Mouse (Mus musculus) limb, embryonic 14.5 days (tissue): ENCODE results near the gene Gpr142. TPM values are rescaled to one million over a fixed set of nuclear protein-coding genes. Genes with fewer than 3 reads are reported as not detected.

Source experiments
- ATAC-seq: fragments of 200-750 bp; cut with Nextera tagmentation; 2 replicates; pipeline ENCODE4 v1.8.0; 2017; ENCODE audit warnings: low read depth, moderate number of reproducible peaks, moderate TSS enrichment; ENCODE audit not compliant: low FRiP score
- DNase-seq: peaks from one replicate; pipeline ENCODE4 v3.0.0-alpha.2; 2015; ENCODE audit warnings: low spot score
- H3K27ac ChIP-seq: fragments of 300-500 bp; sonication (generic); replicated peaks from 2 replicates; pipeline ENCODE4 v1.5.1; 2014; ENCODE audit warnings: low read depth, mild to moderate bottlenecking, low read length, moderate library complexity, mixed read lengths
- H3K27me3 ChIP-seq: fragments of 300-500 bp; sonication (generic); 2 replicates; pipeline ENCODE4 v1.6.1; 2014; ENCODE audit warnings: low read length, mixed read lengths; ENCODE audit not compliant: control insufficient read depth, insufficient read depth
- H3K36me3 ChIP-seq: fragments of 300-500 bp; sonication (generic); 2 replicates; pipeline ENCODE4 v1.6.1; 2014; ENCODE audit warnings: mild to moderate bottlenecking, low read length, moderate library complexity, mixed read lengths; ENCODE audit not compliant: control insufficient read depth, insufficient read depth
- H3K4me1 ChIP-seq: fragments of 300-500 bp; sonication (generic); 2 replicates; pipeline ENCODE4 v1.6.1; 2014; ENCODE audit warnings: antibody characterized with exemption, low read length, mixed read lengths; ENCODE audit not compliant: control insufficient read depth, insufficient read depth
- H3K4me2 ChIP-seq: fragments of 300-500 bp; sonication (generic); replicated peaks from 2 replicates; pipeline ENCODE4 v1.6.1; 2014; ENCODE audit warnings: low read depth, mild to moderate bottlenecking, low read length, moderate library complexity; ENCODE audit not compliant: severe bottlenecking
- H3K4me3 ChIP-seq: fragments of 300-500 bp; sonication (generic); replicated peaks from 2 replicates; pipeline ENCODE4 v1.5.1; 2014; ENCODE audit warnings: low read length
- H3K9ac ChIP-seq: fragments of 300-500 bp; sonication (generic); 2 replicates; pipeline ENCODE4 v1.6.1; 2014; ENCODE audit warnings: mild to moderate bottlenecking, low read depth, low read length, moderate library complexity; ENCODE audit not compliant: severe bottlenecking
- H3K9me3 ChIP-seq: fragments of 300-500 bp; sonication (generic); 2 replicates; pipeline ENCODE4 v1.6.1; 2016; ENCODE audit warnings: low read length; ENCODE audit not compliant: control insufficient read depth
- POLR2A ChIP-seq: fragments of 200-500 bp; IDR thresholded peaks from 2 replicates; pipeline ENCODE4 v1.8.0; 2012; ENCODE audit warnings: inconsistent platforms, mild to moderate bottlenecking, moderate library complexity, borderline replicate concordance; ENCODE audit not compliant: insufficient read depth, insufficient read length; ENCODE audit errors: extremely low read depth
- WGBS: fragments of 180-500 bp; shearing (Covaris S2); extraction: QIAGEN DNeasy Blood & Tissue Kit; methylation state at CpG from one replicate; pipeline ENCODE4 v1.1.7; 2014; 5-methylcytosine and 5-hydroxymethylcytosine counted together
- polyA plus RNA-seq, 2 experiments: library from polyadenylated mRNA; depleted of rRNA in 1 of 2; stranded (reverse) in 1 of 2; unstranded in 1 of 2; fragments of >200 nt; fragmentation: Nextera tagmentation in 1 of 2; extraction: Ambion mirVana in 1 of 2; gene quantifications; 2 replicates each; pipeline versions ENCODE4 v1.2.1 to v1.2.3; 2012 to 2014

Gene Gpr142
- polyA plus RNA-seq, 2 experiments = not detected

- Histone ChIP-seq H3K9ac (peak overlapping the region; percentile 87), H3K36me3 (no peaks in the 10 kb centered on the region), H3K9me3 (no peaks in the 10 kb centered on the region), H3K4me2 (peak overlapping the region; percentile 99), H3K4me3 (peak overlapping the region; percentile 81), H3K4me1 (peaks cover 18% of the 10 kb centered on the region), H3K27me3 (no peaks in the 10 kb centered on the region), H3K27ac (peak overlapping the region; percentile 96)
- 14% methylated on average over 7 of the region's 7 CpGs for WGBS
- no peak for TF ChIP-seq POLR2A
- no peak for DNase-seq
- ATAC-seq = no peak
These were observed 54.6 kb downstream of the Gpr142 start for GRCm38 (mm10) chr11:114853174-114853838.

GRCm38 (mm10) chr11:114854581-114854980, 55.9 kb downstream of the Gpr142 start:
- 80% methylated on average over 6 of the region's 6 CpGs for WGBS
- TF ChIP-seq POLR2A = no peak

GRCm38 (mm10) chr11:114856125-114856524, 57.4 kb downstream of the Gpr142 start:
- ATAC-seq (no peak), DNase-seq (no peak)
- TF ChIP-seq POLR2A = no peak
- Histone ChIP-seq H3K9me3 (no peaks in the 10 kb centered on the region), H3K4me1 (peaks cover 8% of the 10 kb centered on the region; the same call in 1 of the 2 replicates), H3K4me2 (no peak overlapping the region), H3K9ac (no peak overlapping the region), H3K27ac (no peak overlapping the region), H3K4me3 (no peak overlapping the region), H3K27me3 (no peaks in the 10 kb centered on the region), H3K36me3 (0 out of 2 replicates have a peak, but pooled peaks cover 2% of the 10 kb centered on the region)
- 93% methylated on average over 5 of the region's 5 CpGs for WGBS

More at GRCm38 (mm10) chr11:114854581-114854980, 55.9 kb downstream of the Gpr142 start:
- ATAC-seq (no peak), DNase-seq (no peak)
- H3K9me3 ChIP-seq = no peaks in the 10 kb centered on the region
- peaks cover 15% of the 10 kb centered on the region for H3K4me1 ChIP-seq
- H3K9ac ChIP-seq = no peak overlapping the region
- H3K27ac ChIP-seq = no peak overlapping the region
- H3K4me2 ChIP-seq = no peak overlapping the region
- H3K36me3 ChIP-seq = no peaks in the 10 kb centered on the region
- H3K4me3 ChIP-seq = no peak overlapping the region
- no peaks in the 10 kb centered on the region for H3K27me3 ChIP-seq

Other genes with a start within 250 kb of the Gpr142 start
- 1,565 and 2,419 TPM in 2 replicates for gene Rpl38, start 130.4 kb upstream of the Gpr142 start, polyA plus RNA-seq (2012; rRNA removed)
- 1,011 and 1,139 TPM in 2 replicates for gene Rpl38, start 130.4 kb upstream of the Gpr142 start, polyA plus RNA-seq (2014; fragmentation: Nextera tagmentation; extraction: Ambion mirVana)
- 16.9 and 21.3 TPM in 2 replicates for gene Ttyh2, start 123.5 kb upstream of the Gpr142 start, polyA plus RNA-seq (2012; rRNA removed)
- 21.7 and 25.9 TPM in 2 replicates for gene Ttyh2, start 123.5 kb upstream of the Gpr142 start, polyA plus RNA-seq (2014; fragmentation: Nextera tagmentation; extraction: Ambion mirVana)
- 1.6 and 1.7 TPM in 2 replicates for gene Dnaic2, start 71.5 kb upstream of the Gpr142 start, polyA plus RNA-seq (2012; rRNA removed)
- gene Dnaic2, start 71.5 kb upstream of the Gpr142 start, polyA plus RNA-seq (2014; fragmentation: Nextera tagmentation; extraction: Ambion mirVana) = 0.55 and 0.86 TPM in 2 replicates
- gene Kif19a, start 33.5 kb upstream of the Gpr142 start, polyA plus RNA-seq (2012; rRNA removed) = 0.93 and 1.1 TPM in 2 replicates
- 0.17 and 0.39 TPM in 2 replicates for gene Kif19a, start 33.5 kb upstream of the Gpr142 start, polyA plus RNA-seq (2014; fragmentation: Nextera tagmentation; extraction: Ambion mirVana)
- 2.7 and 3.2 TPM in 2 replicates for gene Btbd17, start 3.0 kb upstream of the Gpr142 start, polyA plus RNA-seq (2012; rRNA removed)
- 1.00 and 1.4 TPM in 2 replicates for gene Btbd17, start 3.0 kb upstream of the Gpr142 start, polyA plus RNA-seq (2014; fragmentation: Nextera tagmentation; extraction: Ambion mirVana)
- 34.1 and 48.8 TPM in 2 replicates for gene Gprc5c, start 52.2 kb downstream of the Gpr142 start, polyA plus RNA-seq (2012; rRNA removed)
- 35.5 and 42.3 TPM in 2 replicates for gene Gprc5c, start 52.2 kb downstream of the Gpr142 start, polyA plus RNA-seq (2014; fragmentation: Nextera tagmentation; extraction: Ambion mirVana)
- 2.2 and 3.1 TPM in 2 replicates for gene Cd300a, start 91.1 kb downstream of the Gpr142 start, polyA plus RNA-seq (2012; rRNA removed)
- 1.2 and 1.5 TPM in 2 replicates for gene Cd300a, start 91.1 kb downstream of the Gpr142 start, polyA plus RNA-seq (2014; fragmentation: Nextera tagmentation; extraction: Ambion mirVana)
- gene Cd300lb, start 135.5 kb downstream of the Gpr142 start, polyA plus RNA-seq (2012; rRNA removed) = 0.33 TPM in 2 replicates
- gene Cd300lb, start 135.5 kb downstream of the Gpr142 start, polyA plus RNA-seq (2014; fragmentation: Nextera tagmentation; extraction: Ambion mirVana) = 0.32 and 0.82 TPM in 2 replicates
- gene Cd300c, start 170.2 kb downstream of the Gpr142 start, polyA plus RNA-seq (2012; rRNA removed) = not detected in 2 replicates
- not detected in 2 replicates for gene Cd300c, start 170.2 kb downstream of the Gpr142 start, polyA plus RNA-seq (2014; fragmentation: Nextera tagmentation; extraction: Ambion mirVana)
- gene Cd300ld, start 191.0 kb downstream of the Gpr142 start, polyA plus RNA-seq (2012; rRNA removed) = 0.13 and 0.22 TPM in 2 replicates
- 0.29 and 0.36 TPM in 2 replicates for gene Cd300ld, start 191.0 kb downstream of the Gpr142 start, polyA plus RNA-seq (2014; fragmentation: Nextera tagmentation; extraction: Ambion mirVana)
- 2.4 and 2.7 TPM in 2 replicates for gene Cd300c2, start 203.0 kb downstream of the Gpr142 start, polyA plus RNA-seq (2012; rRNA removed)
- 4.0 and 4.1 TPM in 2 replicates for gene Cd300c2, start 203.0 kb downstream of the Gpr142 start, polyA plus RNA-seq (2014; fragmentation: Nextera tagmentation; extraction: Ambion mirVana)
- gene Cd300ld2, start 217.3 kb downstream of the Gpr142 start, polyA plus RNA-seq (2012; rRNA removed) = 0.23 TPM in 1 of 2 replicates, not detected in the other
- not detected in 2 replicates for gene Cd300ld2, start 217.3 kb downstream of the Gpr142 start, polyA plus RNA-seq (2014; fragmentation: Nextera tagmentation; extraction: Ambion mirVana)
- gene Cd300ld4, start 228.1 kb downstream of the Gpr142 start, polyA plus RNA-seq (2012; rRNA removed) = 0.18 TPM in 1 of 2 replicates, not detected in the other
- not detected in 2 replicates for gene Cd300ld4, start 228.1 kb downstream of the Gpr142 start, polyA plus RNA-seq (2014; fragmentation: Nextera tagmentation; extraction: Ambion mirVana)
- 0.24 and 0.48 TPM in 2 replicates for gene Cd300ld5, start 238.8 kb downstream of the Gpr142 start, polyA plus RNA-seq (2012; rRNA removed)
- gene Cd300ld5, start 238.8 kb downstream of the Gpr142 start, polyA plus RNA-seq (2014; fragmentation: Nextera tagmentation; extraction: Ambion mirVana) = not detected in 2 replicates
- 0.37 and 0.65 TPM in 2 replicates for gene Cd300ld3, start 249.5 kb downstream of the Gpr142 start, polyA plus RNA-seq (2012; rRNA removed)
- gene Cd300ld3, start 249.5 kb downstream of the Gpr142 start, polyA plus RNA-seq (2014; fragmentation: Nextera tagmentation; extraction: Ambion mirVana) = not detected in 2 replicates